ENCODE assay signal across 1 mouse cellular context in genomic region chr11:5575046-5575445, GRCm38 (mm10).
A peak's percentile ranks its signal among the peaks of the same experiment; 100 is the strongest.
TF ChIP-seq lines count a peak whose summit lies in the region.

No protein-coding gene starts in this region.

TF ChIP-seq in MEL, 35 proteins besides CTCF, POLR2A, EP300 and RAD21:
- TF ChIP-seq HCFC1 (IDR thresholded peaks at IDR 0.05; ENCODE audit: low read depth, low read length) (peak; percentile 58), MAX (IDR thresholded peaks at IDR 0.05; ENCODE audit: low read length) (peak; percentile 51; the same call in 1 of the 2 replicates), MEF2A (IDR thresholded peaks at IDR 0.05; ENCODE audit: extremely low read depth, insufficient replicate concordance, low read depth, low read length, poor library complexity, severe bottlenecking) (no peak), MAZ (IDR thresholded peaks at IDR 0.05; ENCODE audit: low read depth, low read length) (peak; percentile 60; the same call in 1 of the 2 replicates), TCF12 (IDR thresholded peaks at IDR 0.05; ENCODE audit: low read depth, low read length) (peak; percentile 83), SIN3A (IDR thresholded peaks at IDR 0.05; ENCODE audit: low read length) (peak; percentile 93), RCOR1 (IDR thresholded peaks at IDR 0.05; ENCODE audit: low read depth, low read length) (peak; percentile 89), ETS1 (IDR thresholded peaks at IDR 0.05; ENCODE audit: low read depth, low read length) (peak; percentile 78), GATA1 (IDR thresholded peaks at IDR 0.05; ENCODE audit: low read depth, low read length) (peak; percentile 97), ZMIZ1 (IDR thresholded peaks at IDR 0.05; ENCODE audit: low read depth, low read length) (peak; percentile 78), NELFE (IDR thresholded peaks at IDR 0.05; ENCODE audit: low read depth, low read length) (peak; percentile 39; the same call in 1 of the 2 replicates), JUND (IDR thresholded peaks at IDR 0.05; ENCODE audit: low read depth, low read length) (no peak), BHLHE40 (IDR thresholded peaks at IDR 0.05; ENCODE audit: borderline replicate concordance, low read depth, low read length) (0 out of 2 replicates have a peak, but pooled peaks have one; percentile 21), TAL1 (IDR thresholded peaks at IDR 0.05; ENCODE audit: low read length) (peak; percentile 65), USF1 (IDR thresholded peaks at IDR 0.05; ENCODE audit: low read depth, low read length) (no peak), ELF1 (IDR thresholded peaks at IDR 0.05; ENCODE audit: low read depth, low read length) (peak; percentile 83), TBP (IDR thresholded peaks at IDR 0.05; ENCODE audit: low read depth, low read length) (peak; percentile 91), SMC3 (IDR thresholded peaks at IDR 0.05; ENCODE audit: low read depth, low read length) (no peak)
